Mouse (Mus musculus): ENCODE results near the gene Tmem53.

DNA sequence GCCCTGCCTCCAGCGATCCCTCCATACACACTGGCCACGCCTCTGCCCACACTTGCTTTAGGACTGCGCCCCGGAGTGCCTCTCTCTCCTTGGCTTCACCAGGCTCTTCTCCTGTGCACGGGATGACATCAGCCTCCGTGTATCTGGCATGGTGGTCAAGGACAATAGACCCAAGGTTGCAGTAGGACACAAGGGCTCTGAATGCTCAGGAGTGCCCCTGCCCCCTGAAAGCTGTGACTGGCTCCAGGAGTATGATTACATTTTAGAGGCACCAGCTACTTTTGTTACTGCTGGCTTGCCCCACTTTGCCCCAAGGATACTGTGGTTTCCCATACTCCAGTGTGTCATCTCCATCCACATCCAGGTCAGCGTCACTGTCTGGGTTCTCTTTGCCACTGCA, 25.9 kb downstream of the Tmem53 start:
- no peak for TF ChIP-seq CTCF (IDR thresholded peaks at IDR 0.05; ENCODE audit: low read depth, low read length)
- no peak for TF ChIP-seq POLR2A (IDR thresholded peaks at IDR 0.05; ENCODE audit: extremely low read depth, insufficient read depth, low read length)

Measured in liver, adult 2 months (tissue).